Mouse (Mus musculus) lung, adult 2 months (tissue): Measurements from ENCODE around the gene Il1rap.

Source experiments
- CTCF ChIP-seq: fragments of 200-500 bp; IDR thresholded peaks from 2 replicates; pipeline ENCODE4 v1.5.1; 2011; ENCODE audit warnings: mild to moderate bottlenecking, low read length, control low read depth; ENCODE audit not compliant: insufficient read depth
- POLR2A ChIP-seq: fragments of 200-500 bp; IDR thresholded peaks from 2 replicates; pipeline ENCODE4 v1.6.1; 2011; ENCODE audit warnings: low read depth, mild to moderate bottlenecking, control low read depth, low read length, borderline replicate concordance; ENCODE audit errors: extremely low read depth

DNA sequence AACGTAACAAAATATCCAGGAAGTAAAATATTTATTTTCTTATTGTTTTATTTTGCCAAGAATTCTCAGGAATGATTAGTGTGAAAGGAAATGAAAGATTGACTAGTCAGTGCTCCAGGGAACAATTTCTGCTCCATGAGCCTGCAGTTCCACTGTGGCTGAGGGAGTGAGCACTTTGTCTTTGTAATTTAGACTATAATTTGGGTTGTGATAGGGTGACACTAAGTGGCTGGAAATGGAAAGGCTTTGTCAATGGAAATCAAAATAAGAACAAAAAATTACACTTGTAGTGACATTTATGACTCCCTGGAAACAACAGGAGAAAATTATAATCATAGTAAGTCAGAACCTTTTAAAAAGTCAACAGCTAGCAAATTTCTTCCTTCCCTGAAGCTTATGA is 49.2 kb upstream of the Il1rap start:
- TF ChIP-seq CTCF = no peak
- no peak for TF ChIP-seq POLR2A
